Mouse (Mus musculus) limb, embryonic 14.5 days (tissue): ENCODE results near the gene Fkbp15. TPM values are rescaled to one million over a fixed set of nuclear protein-coding genes. Genes with fewer than 3 reads are reported as not detected.

Experiments
- ATAC-seq: fragments of 200-750 bp; cut with Nextera tagmentation; 2 replicates; pipeline ENCODE4 v1.8.0; 2017; ENCODE audit warnings: low read depth, moderate number of reproducible peaks, moderate TSS enrichment; ENCODE audit not compliant: low FRiP score
- DNase-seq: peaks from one replicate; pipeline ENCODE4 v3.0.0-alpha.2; 2015; ENCODE audit warnings: low spot score
- H3K27ac ChIP-seq: fragments of 300-500 bp; sonication (generic); replicated peaks from 2 replicates; pipeline ENCODE4 v1.5.1; 2014; ENCODE audit warnings: low read depth, mild to moderate bottlenecking, low read length, moderate library complexity, mixed read lengths
- H3K27me3 ChIP-seq: fragments of 300-500 bp; sonication (generic); 2 replicates; pipeline ENCODE4 v1.6.1; 2014; ENCODE audit warnings: low read length, mixed read lengths; ENCODE audit not compliant: control insufficient read depth, insufficient read depth
- H3K36me3 ChIP-seq: fragments of 300-500 bp; sonication (generic); 2 replicates; pipeline ENCODE4 v1.6.1; 2014; ENCODE audit warnings: mild to moderate bottlenecking, low read length, moderate library complexity, mixed read lengths; ENCODE audit not compliant: control insufficient read depth, insufficient read depth
- H3K4me1 ChIP-seq: fragments of 300-500 bp; sonication (generic); 2 replicates; pipeline ENCODE4 v1.6.1; 2014; ENCODE audit warnings: antibody characterized with exemption, low read length, mixed read lengths; ENCODE audit not compliant: control insufficient read depth, insufficient read depth
- H3K4me2 ChIP-seq: fragments of 300-500 bp; sonication (generic); replicated peaks from 2 replicates; pipeline ENCODE4 v1.6.1; 2014; ENCODE audit warnings: low read depth, mild to moderate bottlenecking, low read length, moderate library complexity; ENCODE audit not compliant: severe bottlenecking
- H3K4me3 ChIP-seq: fragments of 300-500 bp; sonication (generic); replicated peaks from 2 replicates; pipeline ENCODE4 v1.5.1; 2014; ENCODE audit warnings: low read length
- H3K9ac ChIP-seq: fragments of 300-500 bp; sonication (generic); 2 replicates; pipeline ENCODE4 v1.6.1; 2014; ENCODE audit warnings: mild to moderate bottlenecking, low read depth, low read length, moderate library complexity; ENCODE audit not compliant: severe bottlenecking
- H3K9me3 ChIP-seq: fragments of 300-500 bp; sonication (generic); 2 replicates; pipeline ENCODE4 v1.6.1; 2016; ENCODE audit warnings: low read length; ENCODE audit not compliant: control insufficient read depth
- POLR2A ChIP-seq: fragments of 200-500 bp; IDR thresholded peaks from 2 replicates; pipeline ENCODE4 v1.8.0; 2012; ENCODE audit warnings: inconsistent platforms, mild to moderate bottlenecking, moderate library complexity, borderline replicate concordance; ENCODE audit not compliant: insufficient read depth, insufficient read length; ENCODE audit errors: extremely low read depth
- WGBS: fragments of 180-500 bp; shearing (Covaris S2); extraction: QIAGEN DNeasy Blood & Tissue Kit; methylation state at CpG from one replicate; pipeline ENCODE4 v1.1.7; 2014; 5-methylcytosine and 5-hydroxymethylcytosine counted together
- polyA plus RNA-seq, 2 experiments: library from polyadenylated mRNA; depleted of rRNA in 1 of 2; stranded (reverse) in 1 of 2; unstranded in 1 of 2; fragments of >200 nt; fragmentation: Nextera tagmentation in 1 of 2; extraction: Ambion mirVana in 1 of 2; gene quantifications; 2 replicates each; pipeline versions ENCODE4 v1.2.1 to v1.2.3; 2012 to 2014

Fkbp15 gene
- polyA plus RNA-seq, 2 experiments = 24.1 to 29.6 TPM

GRCm38 (mm10) chr4:62312821-62313220 lies 47.5 kb downstream of the Fkbp15 start:
- 95% methylated on average over 2 of the region's 2 CpGs for WGBS
- H3K4me3 ChIP-seq = no peak overlapping the region
- TF ChIP-seq POLR2A = no peak
- H3K27ac ChIP-seq = no peak overlapping the region
- H3K4me2 ChIP-seq = no peak overlapping the region
- no peak overlapping the region for H3K9ac ChIP-seq
- ATAC-seq (no peak), DNase-seq (no peak)
- H3K36me3 ChIP-seq = peaks cover 36% of the 10 kb centered on the region
- no peaks in the 10 kb centered on the region for H3K9me3 ChIP-seq
- no peaks in the 10 kb centered on the region for H3K4me1 ChIP-seq
- H3K27me3 ChIP-seq = no peaks in the 10 kb centered on the region

DNA sequence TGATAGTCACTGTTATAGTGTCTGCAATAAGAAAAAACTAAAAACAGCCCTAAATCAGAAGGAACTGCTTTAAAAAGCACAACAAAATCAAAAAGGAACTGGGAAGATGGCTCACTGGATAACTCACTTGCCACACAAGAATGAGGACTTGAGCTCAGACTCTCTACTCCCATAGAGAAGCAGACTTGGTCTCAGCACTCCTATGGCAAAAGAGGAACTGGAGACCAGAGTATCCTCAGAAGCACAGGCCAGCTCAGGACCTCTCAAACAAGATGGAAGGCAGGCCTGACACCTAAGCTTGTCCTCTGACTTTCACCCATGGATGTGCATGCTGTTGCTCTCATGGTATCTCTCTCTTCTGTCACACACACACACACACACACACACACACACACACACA lies 51.9 kb downstream of the Fkbp15 start:
- Histone ChIP-seq H3K27me3 (no peaks in the 10 kb centered on the region), H3K9me3 (no peaks in the 10 kb centered on the region), H3K4me3 (no peak overlapping the region), H3K36me3 (peaks cover 59% of the 10 kb centered on the region), H3K9ac (no peak overlapping the region), H3K4me2 (no peak overlapping the region), H3K4me1 (no peaks in the 10 kb centered on the region), H3K27ac (no peak overlapping the region)
- no peak for TF ChIP-seq POLR2A
- no peak for ATAC-seq
- DNase-seq = no peak

- 94% methylated on average over 4 of the region's 4 CpGs for WGBS
- no peak for DNase-seq
- no peaks in the 10 kb centered on the region for H3K27me3 ChIP-seq
- H3K4me1 ChIP-seq = no peaks in the 10 kb centered on the region
- no peaks in the 10 kb centered on the region for H3K9me3 ChIP-seq
- no peak overlapping the region for H3K4me2 ChIP-seq
- no peak for TF ChIP-seq POLR2A
- no peak overlapping the region for H3K4me3 ChIP-seq
- no peak for ATAC-seq
- H3K9ac ChIP-seq = no peak overlapping the region
- no peak overlapping the region for H3K27ac ChIP-seq
- peaks cover 63% of the 10 kb centered on the region for H3K36me3 ChIP-seq
Measured at GRCm38 (mm10) chr4:62306840-62307239, 53.5 kb downstream of the Fkbp15 start.

DNA sequence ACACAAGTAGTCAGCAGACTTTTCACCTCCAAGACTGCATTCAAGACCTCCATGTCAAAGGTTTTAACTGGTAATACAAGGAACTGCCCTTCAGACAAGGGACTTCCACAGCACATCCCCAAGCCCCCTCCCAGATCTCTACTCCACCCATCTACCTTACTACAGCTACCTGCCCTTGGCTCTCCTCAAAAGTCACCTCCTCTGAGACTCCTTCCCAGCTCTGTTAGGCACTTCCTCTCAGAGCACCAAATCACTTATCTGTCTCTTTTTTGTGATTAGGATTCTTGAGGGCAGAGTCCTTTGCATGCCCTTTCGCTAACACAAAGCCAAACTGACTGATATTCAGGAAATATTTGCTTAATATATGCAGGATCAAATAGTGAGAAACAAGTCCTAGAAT lies 54.0 kb downstream of the Fkbp15 start:
- H3K4me2 ChIP-seq = no peak overlapping the region
- no peak overlapping the region for H3K9ac ChIP-seq
- no peak for ATAC-seq
- WGBS = 100% methylated on average over 1 of the region's 1 CpGs
- no peak for DNase-seq
- H3K27ac ChIP-seq = no peak overlapping the region
- no peaks in the 10 kb centered on the region for H3K4me1 ChIP-seq
- H3K9me3 ChIP-seq = no peaks in the 10 kb centered on the region
- no peak for TF ChIP-seq POLR2A
- peaks cover 64% of the 10 kb centered on the region for H3K36me3 ChIP-seq
- no peaks in the 10 kb centered on the region for H3K27me3 ChIP-seq
- no peak overlapping the region for H3K4me3 ChIP-seq

DNA sequence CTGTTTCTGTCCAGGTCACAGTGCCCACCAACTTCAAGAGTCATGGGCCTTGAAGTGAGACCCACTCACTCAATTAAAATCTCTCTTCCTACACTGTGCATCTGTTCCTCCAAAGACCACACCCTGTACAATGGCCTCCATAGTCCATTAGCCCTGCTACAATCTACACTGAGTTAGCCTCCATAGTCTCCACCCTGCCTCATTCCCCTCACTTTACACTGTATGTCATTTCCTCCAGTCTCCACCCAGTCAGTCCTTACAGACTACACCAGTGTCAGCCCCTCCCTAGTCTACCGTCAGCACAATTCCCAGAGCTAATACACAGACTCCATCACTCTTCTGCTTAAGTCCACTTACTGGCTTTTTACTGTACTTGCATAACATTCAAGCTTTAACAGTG lies 57.1 kb downstream of the Fkbp15 start:
- Histone ChIP-seq H3K27me3 (no peaks in the 10 kb centered on the region), H3K27ac (no peak overlapping the region), H3K36me3 (peaks cover 88% of the 10 kb centered on the region), H3K9ac (no peak overlapping the region), H3K4me2 (no peak overlapping the region), H3K9me3 (no peaks in the 10 kb centered on the region), H3K4me1 (no peaks in the 10 kb centered on the region), H3K4me3 (no peak overlapping the region)
- DNase-seq (no peak), ATAC-seq (no peak)
- TF ChIP-seq POLR2A = no peak
- WGBS = 81% methylated on average over 1 of the region's 1 CpGs

GRCm38 (mm10) chr4:62302795-62303194 lies 57.6 kb downstream of the Fkbp15 start:
- no peak for DNase-seq
- 71% methylated on average over 2 of the region's 2 CpGs for WGBS
- H3K27me3 ChIP-seq = no peaks in the 10 kb centered on the region
- no peaks in the 10 kb centered on the region for H3K9me3 ChIP-seq
- peaks cover 84% of the 10 kb centered on the region for H3K36me3 ChIP-seq
- no peaks in the 10 kb centered on the region for H3K4me1 ChIP-seq
- H3K27ac ChIP-seq = no peak overlapping the region
- H3K4me2 ChIP-seq = no peak overlapping the region
- ATAC-seq = no peak
- no peak for TF ChIP-seq POLR2A
- no peak overlapping the region for H3K9ac ChIP-seq
- H3K4me3 ChIP-seq = no peak overlapping the region
